ENCODE assay signal across 15 mouse cellular contexts in the genomic region with DNA sequence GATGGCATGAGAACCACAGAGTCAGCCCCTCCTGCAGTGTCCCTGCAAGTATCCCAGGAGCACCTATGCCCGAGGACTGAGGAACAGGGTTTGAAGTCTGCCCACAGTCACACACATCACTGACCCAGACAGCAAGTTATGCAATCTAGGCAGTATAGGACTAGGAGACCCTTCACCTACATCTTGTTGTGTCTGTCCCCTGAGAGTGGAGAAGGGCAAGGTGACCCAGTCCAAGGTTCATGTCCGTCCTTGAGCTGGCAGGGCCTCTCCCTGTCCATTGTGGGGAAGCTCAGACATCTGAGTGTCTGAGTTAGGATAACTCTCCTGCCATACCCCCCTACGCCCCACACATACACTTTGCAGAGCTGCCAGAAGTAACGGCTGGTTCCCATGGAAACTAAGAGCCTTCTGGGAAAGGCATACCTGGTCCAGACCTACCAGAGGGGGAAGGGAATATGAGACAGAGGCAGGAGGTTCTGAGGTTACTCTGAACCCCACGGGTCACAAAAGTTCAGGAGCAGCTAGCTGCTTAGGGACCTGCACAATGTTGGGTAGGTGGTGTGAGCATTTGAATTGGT. TPM values are rescaled to one million over a fixed set of nuclear protein-coding genes. Genes with fewer than 3 reads are reported as not detected.
DNase-seq lines count a peak whose midpoint lies in the region; ATAC-seq and TF ChIP-seq lines count a peak whose summit lies in the region.
"Had no signal": no experiment of that assay in that cellular context is flagged by ENCODE, and none has a peak within 500 bp of the region (broad histone marks: within the 10 kb centered on the region; RNA-seq: fewer than 3 reads in every experiment).

No protein-coding gene starts in this region.

- no peak overlapping the region for H3K4me3 ChIP-seq in forebrain, postnatal 0 days (ENCODE audit: low read depth, low read length)
- H3K4me3 ChIP-seq in forebrain, embryonic 10.5 days: no peak overlapping the region
- H3K4me3 ChIP-seq in liver, adult 2 months (ENCODE audit: insufficient read depth, low read depth, low read length): no peak overlapping the region
- H3K4me3 ChIP-seq in brown adipose tissue, adult 24 weeks (ENCODE audit: insufficient read depth, low read depth, low read length): no peak overlapping the region
- H3K4me3 ChIP-seq in limb, embryonic 13.5 days: no peak overlapping the region
- H3K4me3 ChIP-seq: heart, embryonic 15.5 days; midbrain, embryonic 12.5 days had no signal

- peak; percentile 47 for ATAC-seq in forebrain, postnatal 0 days
- no peak for ATAC-seq in limb, embryonic 13.5 days (ENCODE audit: low FRiP score, low read depth)
- ATAC-seq: lung, postnatal 0 days had no signal

- TF ChIP-seq POLR2A in liver, adult 2 months (IDR thresholded peaks at IDR 0.05; ENCODE audit: extremely low read depth, insufficient read depth, low read length): no peak

- no peaks in the 10 kb centered on the region for H3K79me2 ChIP-seq in liver, adult 2 months (ENCODE audit: control insufficient read depth, insufficient read depth, low read length)

- peaks cover 31% of the 10 kb centered on the region for H3K36me3 ChIP-seq in forebrain, postnatal 0 days (ENCODE audit: insufficient read depth)
- peaks cover 27% of the 10 kb centered on the region for H3K36me3 ChIP-seq in forebrain, embryonic 10.5 days (replicated peaks)
- no peaks in the 10 kb centered on the region for H3K36me3 ChIP-seq in liver, adult 2 months (ENCODE audit: control insufficient read depth, insufficient read depth, low read length)
- peaks cover 29% of the 10 kb centered on the region for H3K36me3 ChIP-seq in limb, embryonic 13.5 days

- H3K4me2 ChIP-seq in forebrain, postnatal 0 days (ENCODE audit: low read depth): no peak overlapping the region
- H3K4me2 ChIP-seq in limb, embryonic 13.5 days (replicated peaks): no peak overlapping the region
- H3K4me2 ChIP-seq: heart, embryonic 15.5 days; midbrain, embryonic 12.5 days had no signal

- no peak overlapping the region for H3K27ac ChIP-seq in forebrain, postnatal 0 days (ENCODE audit: low read depth, low read length)
- H3K27ac ChIP-seq in forebrain, embryonic 10.5 days: no peak overlapping the region
- H3K27ac ChIP-seq in liver, adult 2 months (replicated peaks; ENCODE audit: insufficient read depth, low read depth, low read length): peak overlapping the region; percentile 30
- peak overlapping the region; percentile 100 for H3K27ac ChIP-seq in brown adipose tissue, adult 24 weeks (replicated peaks; ENCODE audit: low read depth, low read length)
- no peak overlapping the region for H3K27ac ChIP-seq in limb, embryonic 13.5 days
- H3K27ac ChIP-seq: heart, embryonic 15.5 days; midbrain, embryonic 12.5 days had no signal

- WGBS in forebrain, postnatal 0 days: 50% methylated on average over 5 of the region's 5 CpGs
- 77% methylated on average over 5 of the region's 5 CpGs for WGBS in forebrain, embryonic 10.5 days
- WGBS in liver, adult 2 months: 32% methylated on average over 5 of the region's 5 CpGs
- WGBS in limb, embryonic 13.5 days: 43% methylated on average over 5 of the region's 5 CpGs

- no peaks in the 10 kb centered on the region for H3K4me1 ChIP-seq in forebrain, postnatal 0 days (ENCODE audit: insufficient read depth)
- H3K4me1 ChIP-seq in forebrain, embryonic 10.5 days: no peaks in the 10 kb centered on the region; the same call in 1 of the 2 replicates
- H3K4me1 ChIP-seq in liver, adult 2 months (ENCODE audit: control insufficient read depth, insufficient read depth, low read length): peaks cover 36% of the 10 kb centered on the region
- H3K4me1 ChIP-seq in brown adipose tissue, adult 24 weeks (ENCODE audit: control insufficient read depth, insufficient read depth, insufficient read length, low read length): peaks cover 29% of the 10 kb centered on the region
- H3K4me1 ChIP-seq in limb, embryonic 13.5 days: peaks cover 8% of the 10 kb centered on the region
- H3K4me1 ChIP-seq: midbrain, embryonic 12.5 days had no signal

- DNase-seq in forebrain, postnatal 0 days: peak; percentile 37
- DNase-seq in forebrain, embryonic 10.5 days (ENCODE audit: extremely low spot score, low spot score): no peak
- peak; percentile 80 for DNase-seq in liver, adult 2 months (ENCODE audit: extremely low read depth, low read depth, low spot score)
- DNase-seq in liver: no peak
- DNase-seq in spleen, adult 18-20 months: no peak
- DNase-seq: cerebellum, postnatal 14 days; gastrocnemius, postnatal 10 days; layer of hippocampus, adult 9-11 months; right cerebral cortex, postnatal 25 days; thymus, postnatal 25 days had no signal

- no peaks in the 10 kb centered on the region for H3K9me3 ChIP-seq in forebrain, postnatal 0 days (ENCODE audit: low read length)
- no peaks in the 10 kb centered on the region for H3K9me3 ChIP-seq in forebrain, embryonic 10.5 days
- no peaks in the 10 kb centered on the region for H3K9me3 ChIP-seq in limb, embryonic 13.5 days
- H3K9me3 ChIP-seq: heart, embryonic 15.5 days; midbrain, embryonic 12.5 days had no signal

- no peaks in the 10 kb centered on the region for H3K27me3 ChIP-seq in forebrain, postnatal 0 days (ENCODE audit: insufficient read depth, low read length)
- no peaks in the 10 kb centered on the region for H3K27me3 ChIP-seq in forebrain, embryonic 10.5 days (ENCODE audit: poor library complexity, severe bottlenecking)
- H3K27me3 ChIP-seq in liver, adult 2 months (ENCODE audit: control insufficient read depth, insufficient read depth, low read length): no peaks in the 10 kb centered on the region
- no peaks in the 10 kb centered on the region for H3K27me3 ChIP-seq in limb, embryonic 13.5 days
- H3K27me3 ChIP-seq: heart, embryonic 15.5 days had no signal

- H3K9ac ChIP-seq in forebrain, postnatal 0 days: no peak overlapping the region
- no peak overlapping the region for H3K9ac ChIP-seq in liver, adult 2 months (ENCODE audit: low read depth, low read length)
- H3K9ac ChIP-seq in limb, embryonic 13.5 days: 0 out of 2 replicates have a peak overlapping the region, but pooled peaks have one; percentile 40
- H3K9ac ChIP-seq: heart, embryonic 15.5 days; midbrain, embryonic 12.5 days had no signal

- TF ChIP-seq CTCF in forebrain, postnatal 0 days (IDR thresholded peaks at IDR 0.05; ENCODE audit: low read depth): no peak
- TF ChIP-seq CTCF in liver, adult 2 months (IDR thresholded peaks at IDR 0.05; ENCODE audit: low read depth, low read length): no peak

RNA-seq across cellular contexts. Expression of a gene that starts 7.1 kb away (rescaled TPM):
- total RNA-seq in forebrain, postnatal 0 days (2014; rRNA removed): 11.7 and 12.0 TPM in 2 replicates
- 4.6 and 6.2 TPM in 2 replicates for polyA plus RNA-seq in forebrain, postnatal 0 days (2015; fragmentation: Nextera tagmentation; extraction: Ambion mirVana)
- polyA plus RNA-seq in forebrain, embryonic 10.5 days (2016; fragmentation: Nextera tagmentation; extraction: Ambion mirVana): 2.2 and 2.6 TPM in 2 replicates
- total RNA-seq in liver, adult 2 months (2014; rRNA removed): 31.4 and 48.5 TPM in 2 replicates
- 96.9 and 117 TPM in 2 replicates for polyA plus RNA-seq in liver, adult 2 months (2012; rRNA removed)
- polyA plus RNA-seq in brown adipose tissue, adult 24 weeks (2012; ENCODE audit: insufficient read depth, insufficient read length, missing spikeins): 75.9 and 89.9 TPM in 2 replicates
- 4.0 and 4.6 TPM in 2 replicates for polyA plus RNA-seq in limb, embryonic 13.5 days (2015; fragmentation: Nextera tagmentation; extraction: Ambion mirVana)

RNA-seq across cellular contexts. Expression of a gene that starts 14.8 kb away (rescaled TPM):
- 119 and 129 TPM in 2 replicates for total RNA-seq in forebrain, postnatal 0 days (2014; rRNA removed)
- polyA plus RNA-seq in forebrain, postnatal 0 days (2015; fragmentation: Nextera tagmentation; extraction: Ambion mirVana): 50.9 and 65.0 TPM in 2 replicates
- polyA plus RNA-seq in forebrain, embryonic 10.5 days (2016; fragmentation: Nextera tagmentation; extraction: Ambion mirVana): 55.7 and 56.7 TPM in 2 replicates
- total RNA-seq in liver, adult 2 months (2014; rRNA removed): 5.3 and 7.0 TPM in 2 replicates
- polyA plus RNA-seq in liver, adult 2 months (2012; rRNA removed): 9.7 and 12.4 TPM in 2 replicates
- 5.9 and 10.4 TPM in 2 replicates for polyA plus RNA-seq in brown adipose tissue, adult 24 weeks (2012; ENCODE audit: insufficient read depth, insufficient read length, missing spikeins)
- polyA plus RNA-seq in limb, embryonic 13.5 days (2015; fragmentation: Nextera tagmentation; extraction: Ambion mirVana): 37.0 and 40.5 TPM in 2 replicates

RNA-seq across cellular contexts. Expression of a gene that starts 15.1 kb away (rescaled TPM):
- 108 and 136 TPM in 2 replicates for total RNA-seq in forebrain, postnatal 0 days (2014; rRNA removed)
- 119 and 122 TPM in 2 replicates for polyA plus RNA-seq in forebrain, postnatal 0 days (2015; fragmentation: Nextera tagmentation; extraction: Ambion mirVana)
- polyA plus RNA-seq in forebrain, embryonic 10.5 days (2016; fragmentation: Nextera tagmentation; extraction: Ambion mirVana): 29.4 and 32.7 TPM in 2 replicates
- total RNA-seq in liver, adult 2 months (2014; rRNA removed): 4.4 and 6.2 TPM in 2 replicates
- polyA plus RNA-seq in liver, adult 2 months (2012; rRNA removed): 9.6 and 11.6 TPM in 2 replicates
- polyA plus RNA-seq in brown adipose tissue, adult 24 weeks (2012; ENCODE audit: insufficient read depth, insufficient read length, missing spikeins): 5.0 and 6.7 TPM in 2 replicates
- polyA plus RNA-seq in limb, embryonic 13.5 days (2015; fragmentation: Nextera tagmentation; extraction: Ambion mirVana): 25.5 and 26.2 TPM in 2 replicates

RNA-seq across cellular contexts. Expression of a gene that starts 47.0 kb away (rescaled TPM):
- total RNA-seq in forebrain, postnatal 0 days (2014; rRNA removed): 60.7 and 74.9 TPM in 2 replicates
- 43.3 and 52.7 TPM in 2 replicates for polyA plus RNA-seq in forebrain, postnatal 0 days (2015; fragmentation: Nextera tagmentation; extraction: Ambion mirVana)
- polyA plus RNA-seq in forebrain, embryonic 10.5 days (2016; fragmentation: Nextera tagmentation; extraction: Ambion mirVana): 68.8 and 70.2 TPM in 2 replicates
- 18.3 and 20.4 TPM in 2 replicates for total RNA-seq in liver, adult 2 months (2014; rRNA removed)
- 40.4 and 60.4 TPM in 2 replicates for polyA plus RNA-seq in liver, adult 2 months (2012; rRNA removed)
- 20.3 and 22.0 TPM in 2 replicates for polyA plus RNA-seq in brown adipose tissue, adult 24 weeks (2012; ENCODE audit: insufficient read depth, insufficient read length, missing spikeins)
- 66.5 and 70.6 TPM in 2 replicates for polyA plus RNA-seq in limb, embryonic 13.5 days (2015; fragmentation: Nextera tagmentation; extraction: Ambion mirVana)

Comparison
In these comparisons a context has a peak if more than half of its experiments do, and no peak if none do; other contexts are left out.
1. DNase-seq: peak in forebrain, postnatal 0 days (single experiment) and liver, adult 2 months (single experiment); none in forebrain, embryonic 10.5 days (single experiment), liver (single experiment) and spleen, adult 18-20 months (0 of 2).
2. H3K27ac ChIP-seq: peak in liver, adult 2 months (single experiment) and brown adipose tissue, adult 24 weeks (single experiment); none in forebrain, postnatal 0 days (single experiment), forebrain, embryonic 10.5 days (single experiment) and limb, embryonic 13.5 days (single experiment).
3. RNA of a gene that starts 7.1 kb away (polyA plus RNA-seq): 96.9 to 117 TPM in liver, adult 2 months and 75.9 to 89.9 TPM in brown adipose tissue, adult 24 weeks; 4.6 to 6.2 TPM in forebrain, postnatal 0 days, 4.0 to 4.6 TPM in limb, embryonic 13.5 days and 2.2 to 2.6 TPM in forebrain, embryonic 10.5 days; every median in the first group is over 10 times any median in the second.